Mouse (Mus musculus) heart, postnatal 14 days (tissue): ENCODE results near the gene Secisbp2l. TPM values are rescaled to one million over a fixed set of nuclear protein-coding genes. Genes with fewer than 3 reads are reported as not detected.

Experiments
- DNase-seq, 2 experiments: peaks; one replicate each; pipeline ENCODE4 v3.0.0; 2021 to 2022
- intact Hi-C: fragments of 180-260 bp; cut with DNase I; formaldehyde crosslinking; loops from one replicate; pipeline ENCODE4 v1.15.1; 2025
- total RNA-seq, 2 experiments: library from RNA; stranded (reverse); gene quantifications; 2 replicates each; pipeline ENCODE4 v1.2.3; 2021

Secisbp2l gene
- total RNA-seq, 2 experiments from 2014 or later: 30.3 to 32.8 TPM

DNA sequence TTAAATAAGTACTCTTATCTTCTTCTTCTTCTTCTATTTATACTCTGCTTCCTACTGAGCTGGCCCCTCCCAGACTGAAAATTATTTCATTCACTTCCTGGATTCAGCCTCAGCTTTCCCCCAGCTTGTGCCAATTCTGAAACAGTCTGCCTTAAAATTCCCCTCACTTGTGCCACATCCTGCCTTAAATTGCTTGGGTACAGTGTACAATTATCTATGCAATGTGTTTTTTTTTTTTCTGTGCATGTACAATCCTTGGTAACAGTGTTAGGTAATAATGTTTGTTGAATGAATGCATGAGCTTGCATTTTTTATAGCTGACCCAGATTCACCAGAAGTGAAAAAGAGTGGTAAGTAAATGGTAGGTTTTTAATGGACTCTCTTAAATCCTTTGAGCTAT, 5.7 kb upstream of the Secisbp2l start:
- intact Hi-C loops: loop anchor here (1.0 kb wide), 1 partner anchor 69 kb away; no protein-coding TSS in a partner anchor
- no peak for DNase-seq

DNA sequence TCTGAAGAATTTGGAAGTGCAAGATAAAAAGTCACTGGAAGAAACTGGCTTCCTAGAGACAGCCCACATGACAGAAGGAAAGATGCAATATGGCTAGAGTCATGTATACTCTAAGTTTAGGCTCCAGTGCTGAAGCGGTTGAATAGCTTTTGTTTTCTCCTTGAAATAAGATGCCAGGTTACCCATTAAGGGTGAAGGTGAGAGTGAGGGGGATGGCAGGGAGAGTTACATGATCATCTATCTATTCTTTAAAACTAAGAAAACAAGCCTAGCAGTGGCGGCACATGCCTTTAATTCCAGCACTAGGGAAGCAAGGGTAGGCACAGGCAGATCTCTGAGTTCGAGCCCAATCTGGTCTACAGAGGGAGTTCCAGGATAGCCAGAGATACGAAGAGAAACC, 2.4 kb upstream of the Secisbp2l start:
- DNase-seq: no peak
- intact Hi-C loops: no loop called here

DNA sequence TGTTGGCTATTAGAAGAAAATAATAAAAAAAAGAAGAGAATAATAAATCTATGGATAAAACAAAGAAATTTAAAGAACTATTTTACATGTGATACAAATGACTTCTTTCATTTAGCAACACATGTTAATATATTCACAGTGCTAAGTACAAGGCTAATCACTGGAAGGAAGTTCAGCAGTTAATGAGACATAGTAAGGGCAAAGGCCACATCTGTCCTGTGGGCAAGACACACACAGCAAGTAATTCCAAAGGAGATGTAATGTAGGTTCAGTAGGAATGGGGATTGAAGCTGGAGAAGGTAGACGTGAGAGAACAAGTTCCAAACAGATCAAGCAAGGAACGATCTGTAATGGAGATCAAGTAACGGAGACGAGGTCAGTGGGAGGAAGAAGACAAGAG, 1.7 kb upstream of the Secisbp2l start:
- DNase-seq: no peak
- intact Hi-C loops: no loop called here

DNA sequence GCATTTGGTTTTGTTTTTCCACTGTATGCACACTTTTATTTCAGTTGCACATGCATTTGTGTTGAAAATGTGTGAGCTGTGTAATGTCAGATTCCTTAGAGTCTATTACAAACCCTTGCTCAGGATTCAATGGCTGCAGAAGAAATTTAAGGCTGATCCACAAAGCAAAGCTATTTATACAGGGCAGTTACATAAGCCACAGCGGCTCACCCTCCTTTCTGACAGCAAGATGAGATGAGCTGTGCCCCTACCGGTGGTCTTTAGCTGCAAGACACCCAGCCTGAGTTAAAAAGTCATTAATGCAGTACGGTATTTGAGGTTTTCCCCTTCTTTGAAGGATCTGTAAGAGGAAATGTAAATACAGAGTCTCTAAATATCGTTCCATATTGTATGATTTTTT, 1.2 kb upstream of the Secisbp2l start:
- intact Hi-C loops: no loop called here
- no peak for DNase-seq

DNA sequence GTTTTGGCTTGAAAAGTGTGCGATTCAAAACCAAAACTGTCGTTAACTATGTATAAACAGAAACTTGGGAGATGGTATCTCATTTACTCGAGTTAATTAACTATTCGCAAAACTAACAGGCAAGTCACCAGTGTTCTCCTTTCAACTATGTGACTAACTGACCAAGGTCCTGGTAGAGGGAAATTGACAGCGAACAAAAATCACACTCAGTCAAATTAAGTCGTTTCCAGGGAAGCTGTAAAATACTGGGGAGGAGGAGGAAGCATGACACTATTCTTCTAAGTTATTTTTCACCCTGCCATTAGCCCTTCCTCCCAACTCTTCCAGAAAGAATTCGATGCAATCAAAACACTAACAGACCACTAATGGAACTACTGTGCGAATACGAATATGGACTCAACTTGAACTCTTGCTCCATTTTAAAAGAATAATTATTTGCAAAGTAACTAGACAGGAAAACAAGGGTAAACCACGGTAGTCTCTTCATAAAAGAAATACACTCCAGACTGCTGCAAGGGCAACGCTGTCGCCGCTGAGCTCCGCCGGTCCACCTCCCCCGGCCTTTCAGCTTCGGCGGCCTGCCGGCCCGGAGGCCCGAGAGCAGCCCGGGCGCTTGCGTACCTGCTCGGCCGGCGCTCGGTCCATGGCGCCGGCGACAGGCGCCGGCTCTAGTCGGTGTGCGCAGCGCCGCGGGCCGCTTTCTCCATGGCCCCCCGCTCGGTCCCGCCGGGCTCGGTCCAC, 522 bp downstream of the Secisbp2l start:
- no peak for DNase-seq
- intact Hi-C loops: no loop called here

DNA sequence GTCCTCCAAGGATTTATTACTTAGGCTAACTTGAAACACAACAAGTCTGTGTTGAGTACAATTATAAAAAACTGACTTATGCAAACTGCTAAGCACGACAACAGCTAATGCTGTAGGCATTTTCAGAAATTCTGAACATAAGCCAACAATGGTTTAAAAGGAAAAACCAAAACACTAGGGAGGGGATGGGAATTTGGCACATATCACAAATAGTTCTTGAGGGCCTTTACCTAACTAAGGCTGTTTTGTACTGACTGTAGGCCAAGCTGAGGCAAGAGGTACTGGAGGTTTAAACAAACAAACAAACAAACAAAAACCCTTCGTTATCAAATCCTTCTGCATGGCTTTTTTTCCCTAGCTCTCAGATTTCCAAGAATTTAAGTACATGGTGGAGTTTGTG, 1.7 kb downstream of the Secisbp2l start:
- intact Hi-C loops: no loop called here
- no peak for DNase-seq

DNA sequence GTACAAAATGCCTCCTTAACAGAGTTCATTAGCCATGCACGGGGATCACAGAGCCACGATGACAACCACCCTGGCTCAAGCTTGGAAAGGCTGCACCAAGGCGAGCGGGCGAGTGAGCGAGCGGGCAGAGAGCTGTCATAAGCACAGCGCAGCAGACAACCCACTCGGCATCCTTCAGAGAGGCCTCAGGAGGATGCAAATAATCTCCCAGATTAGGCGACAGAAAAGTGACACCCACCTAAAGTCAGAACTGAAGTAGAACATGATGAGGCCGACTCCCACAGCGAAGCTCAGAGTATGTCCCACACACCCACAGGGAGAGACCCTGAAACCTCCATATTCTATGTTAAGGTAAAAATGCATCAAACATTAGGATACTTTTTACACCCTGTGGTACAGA, 4.3 kb downstream of the Secisbp2l start:
- intact Hi-C loops: no loop called here
- DNase-seq: no peak

DNA sequence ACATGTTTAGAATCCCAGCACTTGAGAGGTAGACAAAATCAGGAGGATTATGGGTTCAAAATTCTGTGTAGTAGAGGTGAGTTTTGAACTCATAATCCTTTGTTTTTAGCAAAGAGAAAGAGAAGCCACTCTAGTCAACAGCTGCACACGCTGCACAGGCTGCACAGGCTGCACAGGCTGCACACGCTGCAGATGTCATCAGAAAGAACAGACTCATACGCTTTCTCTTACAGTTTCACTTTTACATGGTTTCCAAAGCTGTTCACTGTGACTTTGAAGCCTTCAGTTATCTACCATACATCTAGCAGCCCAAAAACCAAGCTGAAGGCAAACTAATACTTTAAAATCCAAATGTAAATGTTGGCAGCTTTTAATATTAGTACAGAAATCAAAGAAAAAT, 5.7 kb downstream of the Secisbp2l start:
- no peak for DNase-seq
- intact Hi-C loops: no loop called here

DNA sequence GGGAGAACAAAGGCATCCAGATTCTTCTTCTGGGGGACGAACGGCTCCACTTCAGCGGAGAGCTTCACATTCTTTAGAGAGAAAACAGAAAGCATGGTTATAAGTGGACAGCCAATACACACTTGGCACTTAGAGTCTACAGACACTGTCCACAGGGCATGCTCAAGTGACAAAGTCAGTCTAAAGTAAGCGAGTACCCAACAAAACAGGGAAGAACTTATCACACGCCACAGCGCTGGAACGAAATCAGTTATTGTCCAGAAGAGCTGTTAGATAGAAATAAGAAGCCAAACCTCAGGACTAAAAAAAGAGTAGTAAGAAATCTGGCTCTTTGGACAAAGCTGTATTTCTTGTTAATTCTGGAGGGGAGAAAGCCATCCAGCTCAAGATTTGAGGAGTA, 7.0 kb downstream of the Secisbp2l start:
- no peak for DNase-seq

DNA sequence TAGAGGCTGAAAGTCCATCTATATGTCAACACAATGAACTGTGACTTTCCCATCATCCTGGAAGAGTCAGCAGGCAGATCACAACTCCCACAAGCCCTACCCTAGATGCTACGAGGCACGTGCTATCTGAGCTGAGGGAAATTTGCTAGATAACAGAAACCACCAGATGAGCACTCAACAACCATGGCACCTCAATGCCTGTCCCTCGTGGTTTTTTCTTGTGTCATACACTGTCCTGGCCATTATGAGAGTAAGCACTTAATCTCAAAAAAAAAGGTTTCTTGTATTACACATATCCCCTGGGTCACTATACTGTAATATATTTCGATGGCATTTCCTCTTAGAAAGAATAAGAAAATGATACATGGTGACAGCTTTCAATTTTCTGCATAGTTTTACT, 7.8 kb downstream of the Secisbp2l start:
- intact Hi-C loops: no loop called here
- no peak for DNase-seq

More for the DNA sequence above, 7.0 kb downstream of the Secisbp2l start:
- intact Hi-C loops: no loop called here

DNA sequence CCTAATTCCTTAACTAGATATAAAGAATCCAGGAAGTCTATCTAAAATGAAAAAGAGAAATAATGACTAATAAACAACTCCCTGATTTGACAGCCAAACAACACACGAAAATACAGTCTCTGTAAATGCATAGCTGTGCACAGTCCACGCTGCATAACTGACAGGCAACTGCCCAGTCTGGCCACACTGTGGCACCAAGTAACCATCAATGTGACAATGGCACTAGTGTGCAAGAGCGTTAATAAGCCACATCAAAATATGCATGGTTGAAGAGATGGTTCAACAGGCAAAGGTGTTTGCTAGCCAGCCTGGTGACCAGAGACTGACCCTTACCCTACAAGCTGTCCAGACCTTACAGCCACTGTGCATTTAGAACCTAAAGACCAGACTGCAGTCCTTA, 17.6 kb downstream of the Secisbp2l start:
- intact Hi-C loops: loop anchor here (5.0 kb wide), 1 partner anchor 62 kb away; no protein-coding TSS in a partner anchor
- DNase-seq: peak; percentile 7 to 21

DNA sequence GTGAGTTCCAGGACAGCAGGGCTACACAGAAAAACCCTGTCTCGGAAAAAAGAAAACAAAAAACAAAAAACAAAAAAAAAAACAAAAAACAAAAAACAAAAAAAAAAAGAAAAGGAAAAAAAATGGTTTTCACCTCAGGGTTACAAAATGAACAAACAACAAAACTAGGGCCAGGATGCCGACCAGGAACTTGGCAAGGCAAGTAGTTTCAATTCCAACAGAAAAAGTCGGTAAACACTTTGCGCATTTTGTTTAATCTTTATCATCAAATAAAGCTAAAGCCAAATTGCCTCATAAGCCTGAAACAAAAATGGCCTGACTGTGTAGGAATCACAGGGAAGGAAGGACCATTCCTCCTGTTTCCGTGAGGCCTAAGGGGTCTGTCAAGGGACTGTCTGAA, 18.1 kb downstream of the Secisbp2l start:
- no peak for DNase-seq
- intact Hi-C loops: no loop called here

DNA sequence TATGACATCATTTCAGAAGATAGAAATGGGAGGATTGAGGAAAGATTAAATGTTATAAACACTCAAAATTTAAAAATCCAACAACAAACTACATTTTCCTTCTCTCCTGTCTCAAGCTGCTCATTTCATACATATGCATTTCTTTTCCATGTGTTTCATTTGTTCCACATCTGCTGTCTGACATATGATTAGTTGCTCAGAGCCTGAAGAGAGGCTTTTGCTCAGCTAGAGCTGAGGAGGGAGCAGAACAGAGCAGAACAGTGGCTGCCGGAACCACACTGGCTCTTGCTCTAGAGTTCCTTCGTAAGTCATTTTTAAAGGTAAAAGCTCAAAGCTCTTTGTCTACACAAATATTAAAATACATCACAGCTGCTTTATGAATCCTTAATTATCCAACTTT, 33.3 kb downstream of the Secisbp2l start:
- no peak for DNase-seq
- intact Hi-C loops: no loop called here

DNA sequence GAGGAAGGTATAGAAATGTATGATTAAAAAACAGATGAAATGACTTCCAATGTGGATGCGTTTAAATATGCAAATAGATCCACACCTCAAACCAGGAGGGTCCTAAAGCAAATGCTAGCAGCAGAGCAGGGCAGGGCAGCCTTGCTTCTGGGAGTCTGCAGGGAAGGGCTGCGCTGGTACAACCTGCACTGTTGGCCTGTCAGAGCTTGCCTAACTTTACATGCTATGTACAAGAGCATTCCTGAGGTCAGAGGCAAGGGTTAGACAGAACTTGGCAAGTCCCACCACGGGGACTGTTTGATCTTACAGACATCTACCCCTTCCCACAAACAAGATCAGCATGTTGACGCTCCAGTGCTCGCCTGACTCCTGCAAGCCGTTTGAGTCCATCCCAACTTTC, 43.3 kb downstream of the Secisbp2l start:
- no peak for DNase-seq
- intact Hi-C loops: no loop called here

DNA sequence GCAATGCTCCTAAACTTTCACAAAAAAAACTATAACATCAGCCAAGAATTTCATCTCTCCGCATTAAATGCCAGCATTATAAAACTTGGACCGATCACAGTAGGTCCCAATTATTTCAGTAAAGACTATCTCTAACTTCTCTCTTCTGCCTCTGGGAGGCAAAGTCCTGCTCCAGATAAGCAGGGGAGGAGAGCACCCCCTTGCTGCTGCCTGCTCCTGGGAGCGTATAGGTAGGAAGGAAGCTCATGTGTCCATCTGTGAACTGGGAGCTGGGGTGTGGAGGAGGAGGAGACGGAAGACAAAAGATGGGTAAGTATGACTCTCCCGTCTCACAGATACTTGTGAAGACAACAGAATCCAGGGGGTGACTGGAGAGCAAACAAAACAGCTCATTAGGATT, 44.0 kb downstream of the Secisbp2l start:
- intact Hi-C loops: no loop called here

DNA sequence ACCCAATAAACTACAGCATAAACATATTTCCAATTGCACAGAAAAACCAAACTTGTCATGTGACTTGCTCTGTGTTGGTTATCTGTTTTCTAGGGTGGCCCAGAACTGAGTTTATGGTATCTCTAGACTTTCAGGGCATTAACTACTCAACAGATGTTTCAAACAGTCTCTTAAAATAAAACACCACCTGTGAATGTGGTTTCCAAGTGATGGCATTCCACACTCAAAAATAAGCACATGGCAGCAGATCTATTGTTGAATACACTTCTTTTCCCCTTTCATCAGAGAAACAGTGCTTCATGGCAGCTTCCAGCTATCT, 46.7 kb downstream of the Secisbp2l start:
- DNase-seq: no peak
- intact Hi-C loops: no loop called here

More for the DNA sequence above, 44.0 kb downstream of the Secisbp2l start:
- no peak for DNase-seq

DNA sequence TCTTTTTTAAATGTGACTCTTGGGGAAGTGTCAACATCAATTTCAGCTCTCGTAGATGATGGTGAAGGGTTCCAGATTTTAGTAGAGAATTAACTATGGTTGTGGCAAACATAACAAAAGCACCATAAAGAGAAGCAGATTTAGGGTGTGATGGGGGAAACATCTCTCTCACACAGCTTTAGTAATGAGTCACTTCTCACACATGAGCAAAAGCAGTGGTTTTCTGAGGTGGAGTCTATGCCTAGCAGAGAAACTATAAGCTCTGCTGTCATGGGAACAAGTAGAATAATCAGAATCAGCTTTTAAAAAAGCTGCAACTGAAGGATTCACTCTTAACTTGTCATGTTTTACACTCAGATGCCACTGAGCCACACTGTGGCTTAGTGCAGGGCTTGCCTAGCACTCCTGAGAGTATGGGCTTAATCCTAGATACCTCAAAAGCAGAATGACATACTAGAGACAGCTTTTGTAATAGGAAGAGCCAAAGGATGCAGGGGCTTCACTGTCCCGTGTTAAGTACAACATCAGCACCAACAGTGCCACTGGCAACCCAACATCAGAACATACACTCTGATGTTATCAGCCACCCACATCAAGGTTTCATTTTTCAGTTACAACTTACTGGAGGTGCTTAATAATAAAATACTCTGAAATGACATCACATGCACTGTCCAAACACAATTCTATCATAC, 47.2 kb downstream of the Secisbp2l start:
- DNase-seq: no peak
- intact Hi-C loops: no loop called here

DNA sequence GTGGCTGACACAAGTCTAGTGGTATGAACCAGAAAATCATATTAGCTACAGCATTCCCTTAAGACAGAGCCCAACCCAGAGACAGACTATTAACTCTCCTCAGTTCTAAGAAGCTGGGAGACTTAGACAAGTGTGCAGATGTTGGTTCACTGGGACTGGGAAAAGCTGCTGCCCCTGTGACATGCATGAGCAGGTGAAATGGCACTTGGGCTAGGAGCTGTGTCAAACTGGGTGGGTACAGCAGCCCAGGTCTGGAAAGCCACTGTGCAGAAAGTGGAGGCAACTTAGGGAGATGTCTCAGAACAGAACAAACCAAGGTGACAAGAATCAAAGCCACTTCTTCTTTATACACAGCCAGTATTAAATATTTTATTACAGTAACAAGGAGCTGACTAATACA, 47.9 kb downstream of the Secisbp2l start:
- DNase-seq: no peak
- intact Hi-C loops: loop anchor here (5.0 kb wide), 1 partner anchor 472 kb away; no protein-coding TSS in a partner anchor

DNA sequence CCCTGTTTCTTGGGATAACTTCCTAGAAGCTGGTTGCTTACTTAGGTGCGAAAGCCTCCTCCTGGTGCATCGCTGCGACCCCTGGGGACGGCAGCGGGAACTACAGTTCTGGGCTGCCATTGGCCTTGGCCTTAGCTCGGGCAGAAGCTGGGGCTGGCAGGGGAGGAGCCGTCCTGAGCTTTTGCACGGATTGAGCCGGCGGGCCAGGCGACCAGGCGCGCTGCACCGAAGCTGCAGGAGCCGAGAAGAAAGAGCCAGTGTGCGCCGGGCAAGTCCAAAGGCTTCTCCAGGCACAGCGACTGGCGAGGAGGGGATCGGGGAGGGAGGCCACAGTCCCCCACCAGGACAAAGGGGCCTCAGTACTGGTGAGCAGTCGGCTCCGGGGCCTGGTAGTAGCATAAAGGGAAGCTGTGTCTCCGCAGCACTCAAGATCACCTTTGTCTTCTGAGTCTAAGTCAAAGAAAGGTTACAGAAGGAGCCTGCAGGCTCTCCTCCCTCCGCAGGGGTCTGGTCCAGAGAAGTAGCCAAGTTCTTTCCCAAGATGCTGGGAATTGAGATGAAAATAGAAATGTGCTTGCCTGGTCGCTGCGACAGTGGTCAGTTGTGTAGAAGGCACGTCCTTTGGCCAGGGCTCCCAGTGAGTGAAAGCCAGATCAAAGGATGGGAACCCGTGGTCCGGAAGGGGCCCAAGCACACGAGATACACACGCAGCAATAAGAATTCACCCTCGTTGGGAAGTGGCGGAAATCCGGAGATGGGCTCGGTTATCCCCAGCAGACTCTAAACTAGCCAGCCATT, 50.7 kb downstream of the Secisbp2l start:
- intact Hi-C loops: loop anchor here (1.0 to 5.0 kb wide), 2 partner anchors 72 to 470 kb away; no protein-coding TSS in a partner anchor
- peak; percentile 96 to 98 for DNase-seq

DNA sequence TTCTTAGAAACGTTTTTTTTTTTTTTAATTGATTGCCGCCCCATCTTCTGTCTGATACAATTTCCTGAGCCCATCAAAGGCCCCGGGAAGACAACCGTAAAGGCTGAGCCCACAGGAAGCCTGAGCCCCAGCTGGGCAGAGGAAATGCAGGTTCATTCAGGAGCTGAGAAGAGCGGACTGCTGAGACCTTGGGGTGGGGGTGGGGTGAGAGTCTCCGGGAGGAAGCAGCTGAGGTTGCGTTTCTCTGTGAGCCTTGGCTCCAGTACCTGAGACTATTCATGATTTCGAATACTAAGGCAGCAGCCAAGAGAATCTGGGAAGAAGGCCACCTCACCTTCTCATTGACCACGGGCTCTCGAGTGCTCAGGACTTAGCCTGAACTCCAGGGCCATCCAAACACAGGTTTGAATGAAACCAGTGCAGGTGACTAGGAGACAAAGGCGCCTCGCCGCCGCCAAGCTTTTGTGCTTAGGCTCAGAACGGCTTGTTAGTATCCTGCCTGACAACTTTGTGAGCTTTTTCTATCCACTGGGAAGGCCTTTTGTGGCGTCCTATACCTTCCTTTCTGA, 58.0 kb downstream of the Secisbp2l start:
- no peak for DNase-seq
- intact Hi-C loops: no loop called here

DNA sequence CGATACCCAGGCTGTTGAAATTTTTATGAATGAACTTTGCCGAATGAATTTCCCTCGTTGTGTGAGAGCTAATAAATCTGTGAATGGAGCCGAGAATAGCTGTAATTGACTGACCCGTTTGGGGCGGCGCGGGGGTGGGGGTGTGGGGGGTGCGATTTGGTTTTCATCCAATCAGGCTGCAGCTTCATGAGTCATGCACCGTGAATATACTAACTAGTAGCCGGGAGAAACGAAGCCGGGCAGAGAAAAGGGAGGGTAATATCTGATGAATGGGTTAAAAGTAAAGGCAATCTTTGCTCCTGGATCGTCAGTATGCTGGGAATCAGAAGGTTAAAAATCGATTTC, 58.6 kb downstream of the Secisbp2l start, which contains the start of gene Shc4:
Gene Shc4 (minus strand): TSS at position 63 of the 345 bp plus-strand sequence.
- peak in 1 of 2 experiments; percentile 11 for DNase-seq
- intact Hi-C loops: no loop called here
